Comparison of ENCODE assay signal across 11 mouse cellular contexts in genomic region chrX:77432001-77432565, GRCm38 (mm10).
A peak's percentile ranks its signal among the peaks of the same experiment; 100 is the strongest.
DNase-seq lines count a peak whose midpoint lies in the region; ATAC-seq and TF ChIP-seq lines count a peak whose summit lies in the region.
"Had no signal": no experiment of that assay in that cellular context is flagged by ENCODE, and none has a peak within 500 bp of the region (broad histone marks: within the 10 kb centered on the region; RNA-seq: fewer than 3 reads in every experiment).

No protein-coding gene starts in this region.

- no peak for DNase-seq in heart, adult 11 months
- no peak for DNase-seq in ES-E14 (ENCODE audit: low read depth, low spot score)
- DNase-seq in cerebellum, postnatal 25 days: peak; percentile 42 to 50
- no peak for DNase-seq in limb, embryonic 10.5 days (ENCODE audit: low spot score)
- DNase-seq in ovary, adult 18-20 months (ENCODE audit: low spot score): no peak
- DNase-seq in left cerebral cortex, adult 8-10 months (ENCODE audit: low spot score in 2 of 2): no peak
- DNase-seq in lung, postnatal 25 days (ENCODE audit: low spot score): no peak
- DNase-seq: gastrocnemius, postnatal 10 days; layer of hippocampus, postnatal 36 days; thymus, adult 18-20 months had no signal

- H3K4me3 ChIP-seq in heart, embryonic 12.5 days: no peak overlapping the region
- H3K4me3 ChIP-seq in ES-E14 (ENCODE audit: insufficient read depth in 1 of 2, low read depth in 1 of 2, low read length in 2 of 2, poor library complexity in 1 of 2, severe bottlenecking in 1 of 2): no peak overlapping the region
- H3K4me3 ChIP-seq in limb, embryonic 10.5 days: no peak overlapping the region

- H3K9ac ChIP-seq in heart, embryonic 12.5 days: no peak overlapping the region
- no peak overlapping the region for H3K9ac ChIP-seq in ES-E14 (ENCODE audit: insufficient read depth, low read depth, low read length, poor library complexity, severe bottlenecking)

- no peak for ATAC-seq in heart, embryonic 12.5 days (ENCODE audit: insufficient number of reproducible peaks, low FRiP score)

- no peaks in the 10 kb centered on the region for H3K9me3 ChIP-seq in heart, embryonic 12.5 days (replicated peaks)
- no peaks in the 10 kb centered on the region for H3K9me3 ChIP-seq in ES-E14 (ENCODE audit: control insufficient read depth, insufficient read depth, low read depth, low read length)
- H3K9me3 ChIP-seq in limb, embryonic 10.5 days (replicated peaks): no peaks in the 10 kb centered on the region

- H3K4me2 ChIP-seq in heart, embryonic 12.5 days: no peak overlapping the region

- H3K27me3 ChIP-seq in heart, embryonic 12.5 days (replicated peaks): no peaks in the 10 kb centered on the region
- H3K27me3 ChIP-seq in limb, embryonic 10.5 days (ENCODE audit: low read depth, poor library complexity, severe bottlenecking): no peaks in the 10 kb centered on the region

- in situ Hi-C loops in ES-E14 (cut with MboI; ENCODE audit: low sequenced_read_pairs in 2 of 2, unreplicated experiment in 2 of 2): loop anchor here in 1 of 2 experiments (10.0 kb wide), 1 partner anchor 73 kb away; no protein-coding TSS in a partner anchor

- 35% methylated on average over 2 of the region's 2 CpGs for WGBS in heart, embryonic 12.5 days
- 76% methylated on average over 2 of the region's 2 CpGs for WGBS in limb, embryonic 10.5 days

- no peaks in the 10 kb centered on the region for H3K36me3 ChIP-seq in heart, embryonic 12.5 days
- H3K36me3 ChIP-seq in ES-E14 (ENCODE audit: control insufficient read depth, insufficient read depth, low read length, poor library complexity, severe bottlenecking): no peaks in the 10 kb centered on the region
- no peaks in the 10 kb centered on the region for H3K36me3 ChIP-seq in limb, embryonic 10.5 days

- H3K4me1 ChIP-seq in heart, embryonic 12.5 days (replicated peaks): no peaks in the 10 kb centered on the region
- peaks cover 0 to 3% of the 10 kb centered on the region in 2 experiments; a peak in 1 of 4 replicates for H3K4me1 ChIP-seq in ES-E14 (ENCODE audit: control insufficient read depth in 2 of 2, insufficient read depth in 2 of 2, low read length in 2 of 2, poor library complexity in 1 of 2)
- H3K4me1 ChIP-seq in limb, embryonic 10.5 days: no peaks in the 10 kb centered on the region

- peak overlapping the region; percentile 47 for H3K27ac ChIP-seq in heart, embryonic 12.5 days (ENCODE audit: poor library complexity, severe bottlenecking)
- H3K27ac ChIP-seq in ES-E14 (ENCODE audit: insufficient read depth, low read depth, low read length, poor library complexity, severe bottlenecking): peak overlapping the region; percentile 40; the same call in 1 of the 2 replicates
- peak overlapping the region; percentile 58; the same call in 1 of the 2 replicates for H3K27ac ChIP-seq in limb, embryonic 10.5 days

TF ChIP-seq in ES-E14, 5 proteins besides CTCF, POLR2A, EP300 and RAD21:
- TF ChIP-seq ZC3H11A (IDR thresholded peaks at IDR 0.05; ENCODE audit: borderline replicate concordance, low read depth, low read length) (no peak), MAFK (IDR thresholded peaks at IDR 0.05; ENCODE audit: insufficient read depth, low read depth, low read length) (no peak), CHD2 (IDR thresholded peaks at IDR 0.05; ENCODE audit: low read depth, low read length) (no peak), HCFC1 (IDR thresholded peaks at IDR 0.05; ENCODE audit: borderline replicate concordance, insufficient read depth, low read length) (no peak), ZNF384 (IDR thresholded peaks at IDR 0.05; ENCODE audit: low read depth, low read length) (no peak)

Comparison
In these comparisons a context has a peak if more than half of its experiments do, and no peak if none do; other contexts are left out.
1. DNase-seq: peak in cerebellum, postnatal 25 days (2 of 2); none in heart, adult 11 months (single experiment), ES-E14 (single experiment), limb, embryonic 10.5 days (single experiment), ovary, adult 18-20 months (single experiment), left cerebral cortex, adult 8-10 months (0 of 2) and lung, postnatal 25 days (single experiment).
2. Peak in every context shown above with its lines, with median percentiles within 50 percentile points of each other: H3K27ac ChIP-seq.